Mouse (Mus musculus): Measurements from ENCODE around the gene Zfp821.

DNA sequence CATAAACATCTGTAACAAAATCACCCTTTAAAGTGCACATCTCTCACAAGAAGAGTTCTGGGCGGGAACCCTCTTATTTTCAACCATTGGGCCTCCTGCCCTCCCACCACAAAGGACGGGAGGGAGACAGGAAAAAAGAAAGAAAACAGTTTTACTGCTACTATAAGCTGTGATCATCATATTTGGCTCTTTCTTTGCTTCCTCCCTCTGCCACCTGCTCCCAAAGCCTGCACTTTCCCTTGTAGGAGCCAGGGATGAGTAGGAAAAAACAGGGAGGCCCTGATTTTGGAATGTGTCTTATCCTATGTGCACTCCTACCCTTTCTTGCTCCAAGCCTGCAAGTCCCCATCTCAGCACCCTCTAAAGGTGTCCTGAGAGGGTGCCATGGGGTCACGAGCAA is 25.7 kb downstream of the Zfp821 start:
- no peak for TF ChIP-seq CTCF (IDR thresholded peaks at IDR 0.05; ENCODE audit: low read depth, low read length)
- TF ChIP-seq EP300 (IDR thresholded peaks at IDR 0.05; ENCODE audit: insufficient read depth, low read depth, low read length): no peak
- TF ChIP-seq POLR2A (IDR thresholded peaks at IDR 0.05; ENCODE audit: insufficient read depth, low read length): no peak

All from ES-Bruce4 (cell line).